Mouse (Mus musculus): ENCODE data around the gene Gm14744. TPM values are rescaled to one million over a fixed set of nuclear protein-coding genes. Genes with fewer than 3 reads are reported as not detected.

Gm14744 gene
- polyA plus RNA-seq (2012; rRNA removed), result not detected in 2 replicates

DNA sequence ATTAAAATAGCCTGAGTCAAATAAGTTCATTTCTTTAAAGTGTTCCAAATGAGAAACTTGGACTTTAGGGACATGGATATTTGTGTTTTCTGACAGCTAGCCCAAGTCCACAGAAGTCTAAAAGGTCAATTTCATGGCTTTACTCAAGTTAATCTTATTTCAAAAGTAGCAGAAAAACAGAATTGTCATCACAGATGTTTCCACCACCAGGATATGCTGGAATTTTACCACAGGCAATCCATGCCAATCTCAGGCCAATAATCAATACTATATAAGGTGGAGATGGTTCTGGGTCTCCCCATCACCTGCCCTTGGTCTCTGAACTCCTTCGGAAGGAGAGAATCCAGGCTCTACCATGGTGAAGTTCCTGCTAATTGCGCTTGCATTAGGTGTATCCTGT, at the start of gene Gm14744:
Gene Gm14744 (plus strand): TSS at position 301 of the 400 bp plus-strand sequence.

DNA sequence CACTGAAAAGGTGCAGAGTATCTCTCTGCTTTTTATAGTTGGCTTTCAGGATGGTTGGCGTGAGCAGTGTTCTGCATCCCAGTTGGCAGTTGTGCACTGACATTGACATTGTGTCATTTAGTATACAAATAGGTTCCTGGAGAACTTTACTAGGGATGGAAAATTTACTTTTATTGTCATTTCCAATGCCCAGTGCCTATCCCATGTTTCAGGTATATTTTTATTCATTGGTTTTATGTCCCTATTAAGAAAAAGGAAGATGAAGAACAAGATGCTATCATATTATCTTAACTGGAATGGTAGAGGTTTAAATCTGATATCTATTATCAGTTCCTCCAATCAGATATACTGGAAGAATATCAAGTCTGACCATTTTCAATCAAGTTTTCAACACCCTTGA, 11.0 kb upstream of the Gm14744 start, which contains the start of gene Pbsn:
Gene Pbsn (minus strand): TSS at position 101 of the 400 bp plus-strand sequence.

Other genes with a start within 250 kb of the Gm14744 start
- 3.9 and 5.7 TPM in 2 replicates for gene Prkx, start 68.5 kb upstream of the Gm14744 start, polyA plus RNA-seq (2012; rRNA removed)
- gene Pbsn, start 11.1 kb upstream of the Gm14744 start, polyA plus RNA-seq (2012; rRNA removed), result not detected in 2 replicates
- not detected in 2 replicates for gene 5430402E10Rik, start 60.3 kb downstream of the Gm14744 start, polyA plus RNA-seq (2012; rRNA removed)
- gene Obp1a, start 226.6 kb downstream of the Gm14744 start, polyA plus RNA-seq (2012; rRNA removed), result not detected in 2 replicates